In the genomic region with DNA sequence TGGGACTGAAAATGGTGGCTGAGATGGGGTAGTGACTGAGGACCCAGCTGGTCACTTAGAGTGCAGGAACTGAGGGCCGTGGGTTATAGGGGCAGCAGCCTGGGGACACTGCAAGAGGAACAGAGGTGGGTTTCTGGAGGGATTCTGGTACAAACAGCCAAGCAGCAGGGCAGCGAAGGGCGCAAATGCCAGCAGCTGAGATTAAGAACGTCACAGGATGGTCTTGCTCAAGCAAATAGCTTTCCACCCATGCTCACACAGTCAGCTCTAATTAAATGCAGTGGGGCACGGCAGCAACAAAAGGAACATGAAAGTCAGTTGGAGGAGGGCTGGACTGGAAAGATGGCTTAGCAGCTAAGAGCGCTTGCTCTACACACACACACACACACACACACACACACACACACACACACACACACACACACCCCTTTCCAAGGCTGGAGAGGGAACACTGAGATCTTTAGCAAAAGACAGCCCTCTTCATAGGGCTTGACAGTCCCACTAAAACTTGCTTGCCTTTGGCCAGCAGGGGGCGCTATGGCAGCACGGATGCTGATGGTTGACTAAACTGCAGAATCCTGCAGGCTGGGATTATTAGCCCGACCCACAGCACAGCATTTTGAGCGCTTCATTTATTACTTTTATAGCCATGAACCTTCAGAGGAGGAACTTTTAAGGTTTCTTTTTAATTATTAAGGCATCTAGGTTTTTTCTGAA, we compare ENCODE assay signal across 8 mouse cellular contexts. TPM values are rescaled to one million over a fixed set of nuclear protein-coding genes. Genes with fewer than 3 reads are reported as not detected.
DNase-seq lines count a peak whose midpoint lies in the region; ATAC-seq and TF ChIP-seq lines count a peak whose summit lies in the region.

No protein-coding gene starts in this region.

- H3K4me3 ChIP-seq in cortical plate, adult 2 months (ENCODE audit: insufficient read depth, low read length), result no peak overlapping the region

- peak; percentile 94 for TF ChIP-seq CTCF in cortical plate, adult 2 months (IDR thresholded peaks at IDR 0.05; ENCODE audit: extremely low read depth, insufficient read depth, low read length)

- no peak overlapping the region for H3K27ac ChIP-seq in cortical plate, adult 2 months (ENCODE audit: insufficient read depth, low read length)

- peak; percentile 79 to 94 for DNase-seq in adrenal gland, adult (ENCODE audit: inconsistent age in 2 of 2, low spot score in 1 of 2)
- DNase-seq in gastrocnemius, adult 8-10 months (ENCODE audit: low spot score in 2 of 2), result peak; percentile 38 to 50
- DNase-seq in induced T-regulatory cell, adult 2 months (ENCODE audit: low read depth), result peak; percentile 76
- DNase-seq in left cerebral cortex, adult 8-10 months (ENCODE audit: low spot score in 2 of 2), result peak; percentile 41 to 79
- peak; percentile 93 for DNase-seq in right cerebral cortex, postnatal 14 days
- DNase-seq in urinary bladder, postnatal 14 days (ENCODE audit: low spot score), result peak; percentile 93

- TF ChIP-seq POLR2A in cortical plate, adult 2 months (IDR thresholded peaks at IDR 0.05; ENCODE audit: extremely low read depth, insufficient read depth, low read length), result no peak

- no peaks in the 10 kb centered on the region for H3K4me1 ChIP-seq in cortical plate, adult 2 months (ENCODE audit: control insufficient read depth, insufficient read depth, low read length)

- peak; percentile 84 for ATAC-seq in megakaryocyte-erythroid progenitor cell, adult 5-6 weeks (replicated peaks; ENCODE audit: low FRiP score, low TSS enrichment, poor library complexity, severe bottlenecking)

RNA-seq across cellular contexts. Expression of a gene that starts 46.9 kb away (rescaled TPM):
- polyA plus RNA-seq in cortical plate, adult 2 months (2012; rRNA removed), result 20.1 and 21.9 TPM in 2 replicates
- total RNA-seq in gastrocnemius, adult 8-10 months (2022), result 10 to 100 TPM; 22.7 to 34.2 (median 28.1) TPM
- 10 to 100 TPM; 18.8 to 22.1 (median 21.0) TPM for total RNA-seq in left cerebral cortex, adult 8-10 months (2022)
- total RNA-seq in megakaryocyte-erythroid progenitor cell, adult 5-6 weeks (2014; fragmentation: Nextera tagmentation), result 2.1 and 10.4 TPM in 2 replicates
- 1.2 and 6.2 TPM in 2 replicates for total RNA-seq in megakaryocyte-erythroid progenitor cell, adult 5-6 weeks (2017)
